Mouse (Mus musculus): Measurements from ENCODE around the gene Klk12. TPM values are rescaled to one million over a fixed set of nuclear protein-coding genes. Genes with fewer than 3 reads are reported as not detected.

The Klk12 gene
- polyA plus RNA-seq, 1 experiment, result not detected

DNA sequence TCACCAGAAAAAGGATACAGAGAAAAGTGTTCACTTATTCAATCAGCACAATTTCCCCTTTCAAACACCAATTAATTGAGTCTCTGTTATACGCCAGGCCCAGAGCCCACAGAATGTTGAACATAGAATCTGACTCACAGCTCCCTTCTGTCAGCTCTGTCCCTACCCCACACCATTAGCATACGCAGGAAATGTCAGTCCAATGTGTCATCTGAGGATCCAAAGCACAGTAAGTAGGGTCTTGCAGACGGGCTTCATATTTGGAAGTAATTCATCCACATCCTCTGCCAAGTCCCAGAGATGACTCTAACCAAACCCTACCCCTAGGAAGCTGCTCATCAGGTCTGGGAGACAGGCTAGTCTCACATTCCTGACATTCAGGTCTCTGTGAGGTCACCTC lies 19.4 kb downstream of the Klk12 start:
- Histone ChIP-seq H3K4me3 (ENCODE audit: insufficient read depth, low read length) (no peak overlapping the region), H3K4me1 (ENCODE audit: control insufficient read depth, insufficient read depth, low read length) (peaks cover 4% of the 10 kb centered on the region), H3K27ac (ENCODE audit: insufficient read depth, low read length) (peak overlapping the region; percentile 91)
- TF ChIP-seq POLR2A (IDR thresholded peaks at IDR 0.05; ENCODE audit: low read depth, low read length), result no peak
- TF ChIP-seq CTCF (IDR thresholded peaks at IDR 0.05; ENCODE audit: borderline replicate concordance, insufficient read depth, low read length), result no peak

GRCm38 (mm10) chr7:43789295-43789694 lies 20.6 kb downstream of the Klk12 start:
- Histone ChIP-seq H3K4me3 (ENCODE audit: insufficient read depth, low read length) (no peak overlapping the region), H3K27ac (ENCODE audit: insufficient read depth, low read length) (peak overlapping the region; percentile 80), H3K4me1 (ENCODE audit: control insufficient read depth, insufficient read depth, low read length) (peaks cover 4% of the 10 kb centered on the region)
- TF ChIP-seq POLR2A (IDR thresholded peaks at IDR 0.05; ENCODE audit: low read depth, low read length), result no peak
- TF ChIP-seq CTCF (IDR thresholded peaks at IDR 0.05; ENCODE audit: borderline replicate concordance, insufficient read depth, low read length), result no peak

DNA sequence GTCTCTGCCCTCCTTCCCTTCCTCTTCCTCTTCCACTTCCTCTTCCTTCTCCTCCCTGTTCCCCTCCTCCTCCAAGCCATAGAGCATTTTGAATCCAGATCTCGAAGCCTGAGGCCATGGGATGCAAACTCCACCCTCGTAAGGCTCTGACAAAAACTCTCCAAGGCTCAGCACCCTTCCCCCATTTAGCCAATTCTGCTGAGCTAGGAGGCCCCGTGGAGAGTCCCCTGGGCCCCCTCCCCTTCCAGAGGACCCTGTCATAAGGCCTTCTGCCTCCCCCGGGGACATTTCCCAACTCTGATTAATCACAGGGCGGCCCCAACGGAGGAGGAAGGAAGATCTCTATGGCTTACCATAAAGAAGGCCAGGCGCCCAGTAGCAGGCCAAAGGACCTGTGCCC lies 22.9 kb downstream of the Klk12 start, which contains the start of gene Klk9:
TSS of gene Klk9 (plus strand) at position 301 of the 400 bp plus-strand sequence.
- H3K4me1 ChIP-seq (ENCODE audit: control insufficient read depth, insufficient read depth, low read length), result peaks cover 4% of the 10 kb centered on the region
- no peak within 1 kb of the TSS for H3K4me3 ChIP-seq (ENCODE audit: insufficient read depth, low read length)
- no peak for TF ChIP-seq POLR2A (IDR thresholded peaks at IDR 0.05; ENCODE audit: low read depth, low read length)
- TF ChIP-seq CTCF (IDR thresholded peaks at IDR 0.05; ENCODE audit: borderline replicate concordance, insufficient read depth, low read length), result no peak
- no peak within 1 kb of the TSS for H3K27ac ChIP-seq (ENCODE audit: insufficient read depth, low read length)

DNA sequence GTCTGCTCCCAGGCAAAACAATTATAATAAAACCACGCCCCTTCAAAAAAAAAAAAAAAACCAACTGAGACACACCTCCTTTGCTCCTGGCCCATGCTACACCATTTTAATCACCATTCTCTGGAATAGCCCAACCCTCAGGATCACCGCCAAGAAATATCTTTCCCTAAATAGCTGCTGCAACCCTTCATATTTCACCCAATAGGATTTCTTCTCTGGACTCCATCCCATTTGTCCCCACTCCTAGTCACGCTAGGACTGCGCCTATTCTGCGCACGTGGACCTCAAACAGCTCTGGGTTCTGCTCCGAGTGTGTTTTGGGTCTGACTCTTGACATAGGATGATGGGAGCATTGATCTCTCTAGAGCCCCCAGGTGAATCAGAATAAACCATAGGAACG lies 27.7 kb downstream of the Klk12 start:
- Histone ChIP-seq H3K4me3 (ENCODE audit: insufficient read depth, low read length) (peak overlapping the region; percentile 83), H3K27ac (ENCODE audit: insufficient read depth, low read length) (no peak overlapping the region), H3K4me1 (ENCODE audit: control insufficient read depth, insufficient read depth, low read length) (no peaks in the 10 kb centered on the region)
- TF ChIP-seq POLR2A (IDR thresholded peaks at IDR 0.05; ENCODE audit: low read depth, low read length) (peak; percentile 43), CTCF (IDR thresholded peaks at IDR 0.05; ENCODE audit: borderline replicate concordance, insufficient read depth, low read length) (no peak)

- Histone ChIP-seq H3K4me3 (ENCODE audit: insufficient read depth, low read length) (peak within 1 kb of the TSS; percentile 83), H3K27ac (ENCODE audit: insufficient read depth, low read length) (no peak within 1 kb of the TSS), H3K4me1 (ENCODE audit: control insufficient read depth, insufficient read depth, low read length) (no peaks in the 10 kb centered on the region)
- TF ChIP-seq POLR2A (IDR thresholded peaks at IDR 0.05; ENCODE audit: low read depth, low read length) (no peak), CTCF (IDR thresholded peaks at IDR 0.05; ENCODE audit: borderline replicate concordance, insufficient read depth, low read length) (no peak)
Observed at GRCm38 (mm10) chr7:43797333-43797769, 28.7 kb downstream of the Klk12 start, which contains the start of gene Klk8. Gene Klk8 (plus strand): TSS chr7:43797577.

GRCm38 (mm10) chr7:43797844-43798462 lies 29.3 kb downstream of the Klk12 start:
- no peak overlapping the region for H3K27ac ChIP-seq (ENCODE audit: insufficient read depth, low read length)
- no peaks in the 10 kb centered on the region for H3K4me1 ChIP-seq (ENCODE audit: control insufficient read depth, insufficient read depth, low read length)
- H3K4me3 ChIP-seq (ENCODE audit: insufficient read depth, low read length), result peak overlapping the region; percentile 83
- TF ChIP-seq POLR2A (IDR thresholded peaks at IDR 0.05; ENCODE audit: low read depth, low read length) (0 out of 2 replicates have a peak, but pooled peaks have one; percentile 20), CTCF (IDR thresholded peaks at IDR 0.05; ENCODE audit: borderline replicate concordance, insufficient read depth, low read length) (no peak)

DNA sequence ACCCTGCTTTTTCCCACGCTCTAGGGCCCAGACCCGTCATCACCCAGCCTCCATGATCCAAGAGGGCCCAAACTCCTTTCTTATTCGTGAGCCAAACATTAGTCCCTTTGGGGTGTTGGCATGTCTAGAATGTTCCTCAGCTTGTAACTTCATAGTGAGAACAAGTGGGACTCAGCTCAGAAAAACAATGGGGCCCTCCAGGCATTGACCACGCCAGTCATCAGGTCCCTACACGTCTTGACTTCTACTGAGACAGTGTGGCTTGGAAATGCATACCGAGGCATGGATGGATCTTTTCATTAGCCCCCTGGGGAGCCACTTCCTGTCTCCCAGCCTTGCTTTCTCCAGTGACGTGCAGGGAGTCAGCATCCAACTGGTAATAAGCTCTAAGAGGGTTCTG lies 31.2 kb downstream of the Klk12 start:
- Histone ChIP-seq H3K4me1 (ENCODE audit: control insufficient read depth, insufficient read depth, low read length) (no peaks in the 10 kb centered on the region), H3K4me3 (ENCODE audit: insufficient read depth, low read length) (no peak overlapping the region), H3K27ac (ENCODE audit: insufficient read depth, low read length) (no peak overlapping the region)
- TF ChIP-seq POLR2A (IDR thresholded peaks at IDR 0.05; ENCODE audit: low read depth, low read length) (no peak), CTCF (IDR thresholded peaks at IDR 0.05; ENCODE audit: borderline replicate concordance, insufficient read depth, low read length) (no peak)

GRCm38 (mm10) chr7:43810994-43811393 lies 42.3 kb downstream of the Klk12 start, which contains the start of gene Klk7:
Gene Klk7 (plus strand): TSS chr7:43811294.
- Histone ChIP-seq H3K4me3 (ENCODE audit: insufficient read depth, low read length) (no peak within 1 kb of the TSS), H3K4me1 (ENCODE audit: control insufficient read depth, insufficient read depth, low read length) (no peaks in the 10 kb centered on the region)
- no peak for TF ChIP-seq POLR2A (IDR thresholded peaks at IDR 0.05; ENCODE audit: low read depth, low read length)
- no peak for TF ChIP-seq CTCF (IDR thresholded peaks at IDR 0.05; ENCODE audit: borderline replicate concordance, insufficient read depth, low read length)

GRCm38 (mm10) chr7:43815211-43815610 lies 46.5 kb downstream of the Klk12 start:
- H3K27ac ChIP-seq (ENCODE audit: insufficient read depth, low read length), result no peak overlapping the region
- TF ChIP-seq CTCF (IDR thresholded peaks at IDR 0.05; ENCODE audit: borderline replicate concordance, insufficient read depth, low read length) (no peak), POLR2A (IDR thresholded peaks at IDR 0.05; ENCODE audit: low read depth, low read length) (no peak)
- H3K4me1 ChIP-seq (ENCODE audit: control insufficient read depth, insufficient read depth, low read length), result no peaks in the 10 kb centered on the region
- H3K4me3 ChIP-seq (ENCODE audit: insufficient read depth, low read length), result no peak overlapping the region

More at GRCm38 (mm10) chr7:43810994-43811393, 42.3 kb downstream of the Klk12 start, which contains the start of gene Klk7:
- H3K27ac ChIP-seq (ENCODE audit: insufficient read depth, low read length), result no peak within 1 kb of the TSS

DNA sequence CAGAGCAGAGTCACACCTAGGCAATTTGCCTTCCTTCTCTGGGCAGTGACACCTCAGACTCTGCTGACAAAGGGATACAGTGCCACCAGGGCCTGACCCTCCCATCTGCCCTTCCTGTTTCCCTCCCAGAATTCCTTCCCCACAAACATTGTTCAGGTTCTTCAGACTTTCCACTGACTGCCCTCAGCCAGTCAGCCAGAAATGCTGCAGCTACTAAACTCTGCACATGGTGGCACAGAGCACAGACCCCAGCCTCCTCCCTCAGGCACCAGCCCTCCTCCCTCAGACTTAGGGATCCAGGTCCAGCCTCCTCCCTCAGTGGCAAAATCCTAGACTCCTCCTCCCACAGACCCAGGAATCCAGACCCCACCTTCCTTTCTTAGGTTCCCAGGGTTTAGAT lies 48.0 kb downstream of the Klk12 start:
- Histone ChIP-seq H3K27ac (ENCODE audit: insufficient read depth, low read length) (no peak overlapping the region), H3K4me1 (ENCODE audit: control insufficient read depth, insufficient read depth, low read length) (no peaks in the 10 kb centered on the region), H3K4me3 (ENCODE audit: insufficient read depth, low read length) (no peak overlapping the region)
- TF ChIP-seq CTCF (IDR thresholded peaks at IDR 0.05; ENCODE audit: borderline replicate concordance, insufficient read depth, low read length) (no peak), POLR2A (IDR thresholded peaks at IDR 0.05; ENCODE audit: low read depth, low read length) (no peak)

All from embryonic fibroblast, embryonic 13.5 days (primary cell).